Mouse (Mus musculus) granulocyte monocyte progenitor cell, adult 5-6 weeks (primary cell): ENCODE data around the gene Ap5z1. TPM values are rescaled to one million over a fixed set of nuclear protein-coding genes. Genes with fewer than 3 reads are reported as not detected.
A peak's percentile ranks its signal among the peaks of the same experiment; 100 is the strongest.

ENCODE experiments used
- ATAC-seq: replicated peaks from 2 replicates; pipeline ENCODE4 v1.8.0; 2016; ENCODE audit warnings: mild to moderate bottlenecking, moderate TSS enrichment, inconsistent platforms; ENCODE audit not compliant: poor library complexity, severe bottlenecking
- total RNA-seq, 2 experiments: library from RNA; stranded (forward) in 1 of 2; stranded (reverse) in 1 of 2; fragments of 200-712, 200-1000 nt in 1 of 2; fragments of >200 nt in 1 of 2; fragmentation: Nextera tagmentation in 1 of 2; gene quantifications; 2 replicates each; pipeline ENCODE4 v1.2.3; 2014 to 2017

The Ap5z1 gene
- total RNA-seq, 2 experiments from 2014 or later = 6.3 to 23.9 TPM

DNA sequence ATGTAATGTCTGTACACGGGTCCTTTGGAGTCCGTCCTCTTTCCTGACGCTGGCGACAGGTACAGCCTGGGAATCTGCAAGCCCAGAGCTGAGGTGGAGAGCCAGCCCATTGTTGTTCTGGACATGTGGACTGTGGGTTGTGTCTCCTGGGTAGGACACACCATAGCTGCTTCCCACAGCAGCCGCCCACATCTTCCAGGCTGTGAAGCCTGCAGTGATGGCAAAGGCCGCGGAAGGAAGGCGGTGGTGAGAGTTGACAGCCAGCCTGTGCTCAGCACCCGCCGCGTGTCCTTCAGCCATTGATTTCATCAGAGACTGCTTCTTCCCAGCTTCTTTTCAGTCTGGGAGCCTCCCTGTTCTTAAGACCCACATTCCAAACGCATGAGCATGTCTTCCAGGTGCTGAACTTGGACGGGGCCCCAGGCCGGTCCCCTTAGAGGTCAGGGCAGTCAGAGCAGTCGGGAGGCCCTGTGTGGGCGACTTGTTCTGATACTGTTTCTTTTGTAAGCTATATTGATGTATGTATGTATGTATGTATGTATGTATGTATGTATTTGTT, 25.3 kb upstream of the Ap5z1 start:
- no peak for ATAC-seq

DNA sequence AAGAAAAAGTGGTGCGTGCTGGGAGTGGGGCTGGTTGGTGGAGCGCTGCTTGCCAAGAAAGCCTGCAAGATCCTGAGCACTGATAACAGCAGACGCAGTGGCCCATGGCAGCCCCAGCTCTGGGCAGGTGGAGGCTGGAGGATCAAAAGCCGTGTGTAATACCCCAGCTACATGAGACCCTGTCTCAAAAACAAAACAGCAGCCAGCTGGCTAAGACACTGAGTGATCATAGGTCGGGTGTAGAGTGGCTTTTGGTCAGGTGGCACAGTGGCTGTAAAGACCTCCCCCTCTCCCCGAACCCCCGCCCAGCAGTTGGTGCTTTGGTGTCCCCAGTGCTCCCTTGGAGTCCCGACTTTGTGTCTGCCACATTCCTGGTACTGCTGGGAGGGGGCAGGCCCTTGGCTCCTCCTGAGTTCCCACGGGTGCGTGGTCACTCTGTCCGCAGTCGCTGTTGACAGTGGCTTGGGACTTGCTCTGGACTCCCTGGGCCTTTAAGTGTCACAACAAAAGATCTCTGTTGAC, 23.8 kb upstream of the Ap5z1 start:
- ATAC-seq = peak; percentile 0; the same call in 1 of the 2 replicates

- ATAC-seq = peak; percentile 71
These were observed 23.1 kb upstream of the Ap5z1 start for GRCm38 (mm10) chr5:142440451-142441147.

DNA sequence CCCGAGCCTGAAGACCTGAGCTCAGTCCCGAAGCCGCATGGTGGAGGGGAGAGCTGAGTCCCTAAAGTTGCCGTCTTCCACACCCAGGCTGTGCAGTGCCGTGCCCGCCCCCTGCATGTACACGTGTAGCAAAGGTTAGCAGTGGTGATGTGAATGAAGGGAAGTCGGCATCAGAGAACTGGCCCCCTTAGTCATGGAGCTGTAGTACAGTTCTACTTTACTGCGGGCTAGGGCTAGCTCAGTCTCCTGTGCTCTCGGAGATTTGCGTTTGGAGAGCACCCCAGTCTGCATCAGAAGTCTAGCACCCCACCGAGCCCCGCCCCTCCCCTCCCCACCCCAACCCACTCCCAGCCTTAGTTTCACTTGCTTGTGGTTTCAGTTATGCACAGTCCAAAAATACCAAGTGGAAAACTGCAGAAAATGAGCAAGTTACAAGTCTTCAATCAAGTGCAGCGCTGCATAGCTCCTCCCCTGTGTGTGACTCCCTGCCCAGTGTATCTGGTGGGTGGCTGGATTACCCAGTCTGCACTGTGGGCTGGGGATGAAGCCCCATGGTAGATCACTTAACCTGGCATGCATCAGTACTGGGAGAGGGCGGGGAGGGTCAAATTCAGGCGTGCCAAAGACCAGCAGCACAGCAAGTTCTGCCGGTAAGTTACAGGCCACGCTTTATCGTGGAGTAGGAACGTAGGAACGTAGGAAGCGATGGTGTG, 22.3 kb upstream of the Ap5z1 start:
- ATAC-seq = peak; percentile 20

DNA sequence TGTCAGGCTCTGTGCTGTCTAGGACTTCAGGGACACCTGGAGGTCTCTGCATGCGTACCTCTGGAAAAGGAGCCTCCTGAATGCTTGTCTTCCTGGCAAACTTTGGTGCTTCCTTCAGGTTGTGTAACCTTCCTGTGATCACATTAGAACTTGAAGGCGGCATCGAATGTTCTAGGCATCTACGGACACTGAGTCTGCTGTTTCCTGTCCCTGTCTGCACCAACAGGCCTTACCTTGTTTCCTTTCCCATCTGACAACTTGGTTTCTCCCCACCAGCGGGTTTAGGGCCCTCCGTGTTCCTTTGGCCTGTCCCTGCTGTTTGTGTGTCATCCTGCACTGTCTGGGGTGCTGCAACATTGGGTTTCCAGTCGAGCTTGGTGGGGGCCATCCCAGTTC, 21.7 kb upstream of the Ap5z1 start:
- no peak for ATAC-seq

DNA sequence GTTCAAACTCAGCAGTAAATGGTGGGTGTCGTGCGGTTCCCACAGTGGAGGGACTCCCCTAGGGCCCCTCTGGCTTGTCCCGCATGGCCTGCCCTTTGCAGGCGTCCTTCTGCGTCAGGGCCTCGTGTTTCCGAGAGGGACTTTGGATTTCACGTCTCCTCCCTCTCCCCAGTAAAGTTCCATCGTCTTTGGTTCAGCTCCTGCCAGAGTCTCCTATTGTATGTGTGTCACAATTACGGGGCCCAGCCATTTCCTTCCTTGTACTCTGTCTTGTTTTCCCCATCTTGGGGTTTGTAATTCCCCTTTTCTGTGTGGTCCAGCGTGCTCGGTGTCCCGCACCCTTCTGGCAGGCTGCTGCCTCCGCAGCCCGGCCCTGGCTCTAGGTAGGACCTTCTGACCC, 20.2 kb upstream of the Ap5z1 start:
- ATAC-seq = peak; percentile 36

GRCm38 (mm10) chr5:142443994-142444393, 19.8 kb upstream of the Ap5z1 start:
- no peak for ATAC-seq

- no peak for ATAC-seq
These were observed 18.8 kb upstream of the Ap5z1 start for GRCm38 (mm10) chr5:142444791-142445531.

- no peak for ATAC-seq
These were observed 18.0 kb upstream of the Ap5z1 start for GRCm38 (mm10) chr5:142445709-142446108.

DNA sequence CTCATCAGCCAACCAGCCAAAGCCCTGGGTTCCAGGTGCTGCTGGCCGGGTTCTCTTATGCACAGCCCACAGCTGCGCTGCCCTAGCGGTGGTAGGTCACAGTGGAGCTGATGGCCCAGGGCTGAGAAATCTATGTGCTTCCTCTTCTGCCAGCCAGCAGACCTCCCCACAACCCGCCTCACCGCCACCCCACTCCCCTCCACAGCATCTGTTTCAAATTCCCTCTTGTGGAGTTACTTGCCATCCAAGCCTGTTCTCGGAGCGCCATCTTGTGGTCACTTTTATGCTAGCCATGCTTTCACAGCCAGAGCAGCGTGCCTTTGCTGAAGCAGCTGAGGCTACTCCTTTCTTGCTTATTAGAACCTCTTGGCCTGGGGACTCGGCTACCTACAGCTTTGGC, 15.7 kb upstream of the Ap5z1 start:
- ATAC-seq = peak; percentile 83

DNA sequence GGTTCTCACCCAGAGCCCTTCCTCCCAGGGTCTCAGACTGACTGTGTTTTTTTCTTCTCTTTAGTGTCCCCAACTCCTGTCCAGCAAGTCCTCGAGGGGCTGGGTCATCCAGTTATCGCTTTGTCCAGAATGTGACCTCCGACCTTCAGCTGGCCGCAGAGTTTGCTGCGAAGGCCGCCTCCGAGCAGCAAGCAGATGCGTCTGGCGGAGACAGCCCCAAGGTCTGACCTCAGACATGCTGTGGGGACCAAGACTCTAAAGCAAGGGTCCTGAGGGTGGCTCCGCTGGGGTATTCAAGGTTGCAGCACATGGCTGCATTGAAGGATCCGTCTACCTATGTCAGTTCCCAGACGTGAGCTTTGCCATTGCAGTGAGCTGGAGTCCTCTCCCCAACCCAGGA, 15.1 kb upstream of the Ap5z1 start:
- ATAC-seq = no peak

GRCm38 (mm10) chr5:142450846-142451245, 12.9 kb upstream of the Ap5z1 start:
- ATAC-seq = no peak

DNA sequence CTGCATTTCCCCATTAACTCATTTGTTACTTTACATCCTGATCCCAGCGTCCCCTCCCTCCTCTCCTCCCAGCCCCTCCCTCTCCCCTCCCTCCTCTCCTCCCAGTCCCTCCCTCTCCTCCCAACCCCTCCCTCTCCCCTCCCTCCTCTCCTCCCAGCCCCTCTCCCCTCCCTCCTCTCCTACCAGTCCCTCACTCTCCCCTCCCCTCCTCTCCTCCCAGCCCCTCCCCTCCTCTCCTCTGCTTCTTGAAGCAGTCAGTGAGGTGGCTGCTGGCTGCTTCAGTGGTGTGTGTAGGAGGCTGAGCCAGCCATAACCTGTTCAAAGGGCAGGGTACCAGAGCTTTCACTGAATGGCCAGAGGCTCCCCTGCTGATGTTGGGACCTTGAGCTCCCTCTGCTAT, 12.0 kb upstream of the Ap5z1 start:
- ATAC-seq = no peak

GRCm38 (mm10) chr5:142453742-142454141, 10.0 kb upstream of the Ap5z1 start:
- ATAC-seq = no peak

GRCm38 (mm10) chr5:142456318-142456717, 7.4 kb upstream of the Ap5z1 start:
- ATAC-seq = no peak

DNA sequence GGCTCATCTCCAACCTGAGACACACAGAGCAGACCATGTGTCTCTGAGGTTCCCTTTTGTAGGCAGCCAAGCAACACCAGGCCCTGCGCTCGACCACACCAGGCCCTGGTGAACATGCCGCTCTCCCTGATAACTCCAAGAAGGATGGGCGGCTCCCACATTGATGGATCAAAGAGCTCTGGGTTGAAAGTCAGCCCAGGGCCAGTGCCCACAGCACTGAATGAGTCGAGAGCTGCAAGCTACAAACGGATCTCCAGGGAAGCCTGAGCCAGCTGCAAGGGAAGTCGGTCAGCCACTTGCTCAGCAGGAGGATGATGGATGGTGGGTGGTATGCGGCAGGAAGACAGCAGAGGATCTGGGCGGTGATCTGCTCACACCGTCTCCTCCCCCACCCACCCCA, 6.4 kb upstream of the Ap5z1 start:
- no peak for ATAC-seq

DNA sequence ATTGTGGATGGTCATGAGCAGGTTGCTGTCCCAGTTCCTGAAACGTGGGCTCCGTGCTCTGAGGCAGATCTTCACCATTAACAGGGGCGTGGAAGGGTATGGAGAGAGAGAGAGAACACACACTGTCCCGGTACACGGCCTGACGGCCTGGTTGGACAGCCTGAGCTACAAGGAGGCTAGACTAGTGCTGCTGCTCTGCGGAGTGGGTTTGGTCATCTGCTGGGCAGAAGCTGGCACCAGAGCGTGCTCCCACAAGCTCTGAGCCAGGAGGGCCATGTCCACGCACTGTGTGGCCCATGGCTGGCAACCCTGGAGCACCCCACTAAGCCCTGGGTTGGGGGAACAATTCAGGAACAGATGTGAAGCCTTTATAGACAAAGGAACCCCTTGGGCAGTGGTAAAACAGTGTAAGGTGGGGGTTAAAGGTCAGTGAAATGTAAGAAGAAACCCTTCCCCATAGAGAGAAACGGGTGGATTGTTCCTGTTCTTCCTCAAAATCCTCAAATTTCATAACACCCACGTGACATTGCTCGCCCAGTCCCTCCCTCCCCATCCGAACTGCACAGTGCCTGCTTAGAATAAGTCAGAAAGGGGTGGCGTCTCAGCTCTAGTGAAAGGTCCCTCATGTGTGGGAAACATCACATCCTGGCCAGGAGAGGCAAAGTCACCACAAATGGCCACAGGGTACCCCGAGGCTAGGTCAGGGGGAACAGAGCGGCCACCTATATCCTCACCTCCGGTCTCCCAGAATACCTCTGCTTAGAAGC, 4.8 kb upstream of the Ap5z1 start:
- ATAC-seq = peak; percentile 41

- no peak for ATAC-seq
These were observed 3.9 kb upstream of the Ap5z1 start for GRCm38 (mm10) chr5:142459834-142460233.

GRCm38 (mm10) chr5:142461942-142462640, 1.7 kb upstream of the Ap5z1 start:
- ATAC-seq = no peak

GRCm38 (mm10) chr5:142462641-142462948, 1.1 kb upstream of the Ap5z1 start:
- ATAC-seq = no peak
